8 mouse cellular contexts compared by ENCODE assay signal in genomic region chr12:110703008-110703471, GRCm38 (mm10). TPM values are rescaled to one million over a fixed set of nuclear protein-coding genes. Genes with fewer than 3 reads are reported as not detected.
DNase-seq lines count a peak whose midpoint lies in the region; ATAC-seq and TF ChIP-seq lines count a peak whose summit lies in the region.

No protein-coding gene starts in this region.

- H3K79me2 ChIP-seq in C2C12 (ENCODE audit: control insufficient read depth, insufficient read depth) = no peaks in the 10 kb centered on the region

- DNase-seq in brain, adult 2 months (ENCODE audit: low read depth, low spot score) = peak; percentile 90
- peak; percentile 92 for DNase-seq in kidney, postnatal 0 days (ENCODE audit: low spot score)
- DNase-seq in natural killer cell, adult 2 months (ENCODE audit: low spot score in 2 of 2) = peak; percentile 60 to 84

- H3K79me3 ChIP-seq in C2C12 (ENCODE audit: low read depth) = no peaks in the 10 kb centered on the region

- WGBS in heart, embryonic 12.5 days = 12% methylated on average over 8 of the region's 8 CpGs
- 23% methylated on average over 8 of the region's 8 CpGs for WGBS in kidney, postnatal 0 days
- 31% methylated on average over 8 of the region's 8 CpGs for WGBS in liver, embryonic 12.5 days (ENCODE audit: insufficient replicate concordance)
- 27% methylated on average over 8 of the region's 8 CpGs for WGBS in stomach, embryonic 16.5 days

- H3K9me3 ChIP-seq in heart, embryonic 12.5 days (replicated peaks) = no peaks in the 10 kb centered on the region
- H3K9me3 ChIP-seq in kidney, postnatal 0 days (replicated peaks; ENCODE audit: low read length) = no peaks in the 10 kb centered on the region
- H3K9me3 ChIP-seq in liver, embryonic 12.5 days (replicated peaks) = no peaks in the 10 kb centered on the region
- H3K9me3 ChIP-seq in stomach, embryonic 16.5 days (replicated peaks; ENCODE audit: control insufficient read depth, low read length) = no peaks in the 10 kb centered on the region

- H3K27ac ChIP-seq in heart, embryonic 12.5 days (ENCODE audit: poor library complexity, severe bottlenecking) = peak overlapping the region; percentile 20; the same call in 1 of the 2 replicates
- H3K27ac ChIP-seq in kidney, postnatal 0 days = no peak overlapping the region
- no peak overlapping the region for H3K27ac ChIP-seq in liver, embryonic 12.5 days
- no peak overlapping the region for H3K27ac ChIP-seq in stomach, embryonic 16.5 days (ENCODE audit: low read length)

- no peaks in the 10 kb centered on the region for H3K36me3 ChIP-seq in C2C12 (ENCODE audit: control insufficient read depth, insufficient read depth)
- H3K36me3 ChIP-seq in heart, embryonic 12.5 days = no peaks in the 10 kb centered on the region
- no peaks in the 10 kb centered on the region for H3K36me3 ChIP-seq in kidney, postnatal 0 days (ENCODE audit: insufficient read depth, low read length)
- no peaks in the 10 kb centered on the region for H3K36me3 ChIP-seq in liver, embryonic 12.5 days
- H3K36me3 ChIP-seq in stomach, embryonic 16.5 days (ENCODE audit: control insufficient read depth, insufficient read depth, low read length) = no peaks in the 10 kb centered on the region

- peak; percentile 62 for TF ChIP-seq CTCF in C2C12 (IDR thresholded peaks at IDR 0.05; ENCODE audit: control insufficient read depth, insufficient read depth, insufficient read length)
- peak; percentile 98 for TF ChIP-seq CTCF in kidney, postnatal 0 days (IDR thresholded peaks at IDR 0.05; ENCODE audit: low read depth)

- peak; percentile 57 for ATAC-seq in erythroblast, adult 5-6 weeks (replicated peaks; ENCODE audit: low FRiP score, poor library complexity, severe bottlenecking)
- ATAC-seq in heart, embryonic 12.5 days (ENCODE audit: insufficient number of reproducible peaks, low FRiP score) = peak; percentile 67
- peak; percentile 57 for ATAC-seq in kidney, postnatal 0 days (replicated peaks; ENCODE audit: low FRiP score, low read depth)
- 0 out of 2 replicates have a peak, but pooled peaks have one; percentile 31 for ATAC-seq in liver, embryonic 12.5 days
- ATAC-seq in stomach, embryonic 16.5 days (ENCODE audit: insufficient read depth, low FRiP score) = peak; percentile 63; the same call in 1 of the 2 replicates

- H3K4me3 ChIP-seq in C2C12 (ENCODE audit: insufficient read depth, poor library complexity, severe bottlenecking) = no peak overlapping the region
- peak overlapping the region; percentile 23 for H3K4me3 ChIP-seq in heart, embryonic 12.5 days
- H3K4me3 ChIP-seq in kidney, postnatal 0 days (replicated peaks; ENCODE audit: low read depth, low read length) = no peak overlapping the region
- H3K4me3 ChIP-seq in liver, embryonic 12.5 days = no peak overlapping the region
- no peak overlapping the region for H3K4me3 ChIP-seq in stomach, embryonic 16.5 days (replicated peaks; ENCODE audit: low read length)

- no peaks in the 10 kb centered on the region for H3K27me3 ChIP-seq in C2C12 (ENCODE audit: control insufficient read depth, insufficient read depth, insufficient read length)
- no peaks in the 10 kb centered on the region for H3K27me3 ChIP-seq in heart, embryonic 12.5 days (replicated peaks)
- no peaks in the 10 kb centered on the region for H3K27me3 ChIP-seq in kidney, postnatal 0 days (ENCODE audit: insufficient read depth, low read length)
- H3K27me3 ChIP-seq in liver, embryonic 12.5 days (replicated peaks) = no peaks in the 10 kb centered on the region
- no peaks in the 10 kb centered on the region for H3K27me3 ChIP-seq in stomach, embryonic 16.5 days (ENCODE audit: control insufficient read depth, insufficient read depth, low read length)

- no peak overlapping the region for H3ac ChIP-seq in C2C12 (ENCODE audit: control insufficient read depth, insufficient read length, low read depth)

- H3K4me1 ChIP-seq in heart, embryonic 12.5 days (replicated peaks) = peaks cover 44% of the 10 kb centered on the region
- no peaks in the 10 kb centered on the region for H3K4me1 ChIP-seq in kidney, postnatal 0 days (replicated peaks; ENCODE audit: insufficient read depth, low read length)
- peaks cover 73% of the 10 kb centered on the region for H3K4me1 ChIP-seq in liver, embryonic 12.5 days
- peaks cover 11% of the 10 kb centered on the region for H3K4me1 ChIP-seq in stomach, embryonic 16.5 days (ENCODE audit: control insufficient read depth, insufficient read depth, low read length)

- peak overlapping the region; percentile 53; the same call in 1 of the 2 replicates for H3K4me2 ChIP-seq in heart, embryonic 12.5 days
- H3K4me2 ChIP-seq in kidney, postnatal 0 days (ENCODE audit: low read length) = no peak overlapping the region
- no peak overlapping the region for H3K4me2 ChIP-seq in liver, embryonic 12.5 days
- H3K4me2 ChIP-seq in stomach, embryonic 16.5 days (ENCODE audit: low read depth, low read length) = no peak overlapping the region

- H3K9ac ChIP-seq in heart, embryonic 12.5 days = peak overlapping the region; percentile 32; the same call in 1 of the 2 replicates
- no peak overlapping the region for H3K9ac ChIP-seq in kidney, postnatal 0 days (ENCODE audit: low read depth, low read length)
- H3K9ac ChIP-seq in liver, embryonic 12.5 days = no peak overlapping the region
- H3K9ac ChIP-seq in stomach, embryonic 16.5 days (ENCODE audit: low read length) = 0 out of 2 replicates have a peak overlapping the region, but pooled peaks have one; percentile 31

TF ChIP-seq in C2C12, 6 proteins besides CTCF, POLR2A, EP300 and RAD21:
- no peak for TF ChIP-seq CEBPB (IDR thresholded peaks at IDR 0.05; ENCODE audit: low read depth)
- TF ChIP-seq MYOD1 (IDR thresholded peaks at IDR 0.05; ENCODE audit: control insufficient read depth, insufficient read length, low read depth) = peak; percentile 2
- TF ChIP-seq MYOG (IDR thresholded peaks at IDR 0.05; ENCODE audit: control insufficient read depth, extremely low read depth, insufficient read length) = no peak
- TF ChIP-seq MAX (IDR thresholded peaks at IDR 0.05) = peak; percentile 19
- TF ChIP-seq FOSL1 (IDR thresholded peaks at IDR 0.05; ENCODE audit: insufficient read depth, low read length, poor library complexity, severe bottlenecking) = peak; percentile 69
- no peak for TF ChIP-seq USF1 (IDR thresholded peaks at IDR 0.05; ENCODE audit: low read depth)

RNA-seq across cellular contexts. Expression of gene Hsp90aa1, which starts 0.5 kb away (rescaled TPM):
- 253 TPM for polyA plus RNA-seq in C2C12 (2012; fragmentation: generic; extraction: Trizol)
- 240 and 254 TPM in 2 replicates for total RNA-seq in erythroblast, adult 5-6 weeks (2015; ENCODE audit: low replicate concordance)
- total RNA-seq in erythroblast, adult 5-6 weeks (2017; ENCODE audit: low replicate concordance) = 257 and 485 TPM in 2 replicates
- 648 and 662 TPM in 2 replicates for polyA plus RNA-seq in heart, embryonic 12.5 days (2016; fragmentation: Nextera tagmentation; extraction: Ambion mirVana)
- 485 and 487 TPM in 2 replicates for polyA plus RNA-seq in kidney, postnatal 0 days (2015; fragmentation: Nextera tagmentation; extraction: Ambion mirVana)
- 1,099 and 1,203 TPM in 2 replicates for polyA plus RNA-seq in liver, embryonic 12.5 days (2016; fragmentation: Nextera tagmentation; extraction: Ambion mirVana)
- polyA plus RNA-seq in stomach, embryonic 16.5 days (2015; fragmentation: Nextera tagmentation; extraction: Ambion mirVana) = 654 and 733 TPM in 2 replicates

RNA-seq across cellular contexts. Expression of gene 1700001K19Rik, which starts 20.6 kb away (rescaled TPM):
- 0.04 TPM for polyA plus RNA-seq in C2C12 (2012; fragmentation: generic; extraction: Trizol)
- total RNA-seq in erythroblast, adult 5-6 weeks (2015; ENCODE audit: low replicate concordance) = not detected in 2 replicates
- total RNA-seq in erythroblast, adult 5-6 weeks (2017; ENCODE audit: low replicate concordance) = not detected in 2 replicates
- polyA plus RNA-seq in heart, embryonic 12.5 days (2016; fragmentation: Nextera tagmentation; extraction: Ambion mirVana) = not detected in 2 replicates
- not detected in 2 replicates for polyA plus RNA-seq in kidney, postnatal 0 days (2015; fragmentation: Nextera tagmentation; extraction: Ambion mirVana)
- not detected in 2 replicates for polyA plus RNA-seq in liver, embryonic 12.5 days (2016; fragmentation: Nextera tagmentation; extraction: Ambion mirVana)
- polyA plus RNA-seq in stomach, embryonic 16.5 days (2015; fragmentation: Nextera tagmentation; extraction: Ambion mirVana) = 0.25 TPM in 1 of 2 replicates, not detected in the other

RNA-seq across cellular contexts. Expression of gene Wdr20, which starts 34.7 kb away (rescaled TPM):
- 12.6 TPM for polyA plus RNA-seq in C2C12 (2012; fragmentation: generic; extraction: Trizol)
- total RNA-seq in erythroblast, adult 5-6 weeks (2015; ENCODE audit: low replicate concordance) = 8.6 and 11.5 TPM in 2 replicates
- total RNA-seq in erythroblast, adult 5-6 weeks (2017; ENCODE audit: low replicate concordance) = 14.8 and 19.4 TPM in 2 replicates
- 16.4 and 16.8 TPM in 2 replicates for polyA plus RNA-seq in heart, embryonic 12.5 days (2016; fragmentation: Nextera tagmentation; extraction: Ambion mirVana)
- 18.6 and 20.7 TPM in 2 replicates for polyA plus RNA-seq in kidney, postnatal 0 days (2015; fragmentation: Nextera tagmentation; extraction: Ambion mirVana)
- 14.2 and 16.0 TPM in 2 replicates for polyA plus RNA-seq in liver, embryonic 12.5 days (2016; fragmentation: Nextera tagmentation; extraction: Ambion mirVana)
- 23.0 and 23.4 TPM in 2 replicates for polyA plus RNA-seq in stomach, embryonic 16.5 days (2015; fragmentation: Nextera tagmentation; extraction: Ambion mirVana)

Comparison
In these comparisons a context has a peak if more than half of its experiments do, and no peak if none do; other contexts are left out.
1. H3K9ac ChIP-seq: peak in heart, embryonic 12.5 days (single experiment) and stomach, embryonic 16.5 days (single experiment); none in kidney, postnatal 0 days (single experiment) and liver, embryonic 12.5 days (single experiment).
2. Peak in every context shown above with its lines, with median percentiles within 50 percentile points of each other: DNase-seq and ATAC-seq.